Mouse (Mus musculus) lung, postnatal 4 days (tissue): Measurements from ENCODE around the gene Ak3.

ENCODE experiments used
- DNase-seq, 2 experiments: peaks; one replicate each; pipeline ENCODE4 v3.0.0; 2021

Gene Ak3

GRCm38 (mm10) chr19:28990590-28991221, 57.1 kb downstream of the Ak3 start:
- no peak for DNase-seq

- DNase-seq, result peak; percentile 99
Observed at GRCm38 (mm10) chr19:28990194-28990589, 57.6 kb downstream of the Ak3 start, which contains the start of gene Cdc37l1. Cdc37l1 (plus strand) TSS chr19:28990352.

GRCm38 (mm10) chr19:28989515-28989914, 58.2 kb downstream of the Ak3 start:
- DNase-seq, result no peak

GRCm38 (mm10) chr19:28982617-28983016, 65.1 kb downstream of the Ak3 start:
- DNase-seq, result no peak

DNA sequence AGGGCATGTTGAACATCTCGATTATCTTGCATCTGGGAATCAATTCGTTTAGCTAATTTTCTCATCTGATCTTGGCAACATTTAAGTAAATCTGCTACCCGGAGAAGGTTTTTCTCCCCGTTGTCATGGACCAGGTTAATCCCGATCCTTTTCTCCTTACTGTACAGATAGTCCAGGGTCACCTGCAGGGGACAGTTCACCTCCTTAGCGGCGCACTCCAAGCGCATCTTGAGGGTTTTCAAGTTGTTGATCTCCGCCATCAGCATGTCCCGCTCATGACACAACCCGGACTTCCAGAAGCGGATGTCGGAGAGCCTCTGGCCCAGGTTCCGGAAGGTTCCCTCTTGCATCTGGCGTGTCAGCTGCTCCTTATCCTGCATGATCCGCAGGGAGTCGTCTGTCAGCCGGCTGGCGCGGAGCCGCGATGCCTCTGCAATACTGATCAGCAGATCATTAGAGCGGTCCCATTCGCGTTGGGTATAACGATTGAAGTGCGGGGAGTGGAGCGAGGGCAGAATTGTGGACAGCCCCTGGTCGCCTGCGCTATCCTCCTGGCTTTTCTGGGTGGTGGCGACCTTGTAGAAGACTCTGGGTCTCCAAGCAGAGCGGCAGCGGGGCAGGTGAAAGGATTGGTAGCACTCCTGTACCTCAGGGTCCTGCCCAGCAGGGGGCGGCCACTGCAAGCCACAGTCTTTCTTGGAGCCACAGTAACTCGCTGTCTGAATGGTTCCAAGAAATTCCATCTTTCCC, 72.7 kb downstream of the Ak3 start:
- DNase-seq, result peak; percentile 76 to 83
